Mouse (Mus musculus) adrenal gland (tissue): ENCODE results near the gene Tasp1.

ENCODE experiments used
- intact Hi-C: fragments of 180-260 bp; cut with DNase I; formaldehyde crosslinking; loops from one replicate; pipeline ENCODE4 v1.15.1; 2025

Tasp1 gene

GRCm38 (mm10) chr2:139784465-139784864 is 282.1 kb downstream of the Tasp1 start:
- intact Hi-C loops, result no loop called here
